Mouse (Mus musculus) olfactory bulb, adult 2 months (tissue): ENCODE measurements around the gene Gpr87.

Experiments
- CTCF ChIP-seq: fragments of 200-500 bp; IDR thresholded peaks from 2 replicates; pipeline ENCODE4 v1.5.1; 2012; ENCODE audit warnings: low read depth, mild to moderate bottlenecking, low read length, moderate library complexity; ENCODE audit not compliant: insufficient read depth
- POLR2A ChIP-seq: fragments of 200-500 bp; IDR thresholded peaks from 2 replicates; pipeline ENCODE4 v1.6.1; 2012; ENCODE audit warnings: mild to moderate bottlenecking, low read depth, low read length, moderate library complexity; ENCODE audit not compliant: insufficient read depth

- TF ChIP-seq CTCF (no peak), POLR2A (no peak)
These were observed 27.4 kb upstream of the Gpr87 start for GRCm38 (mm10) chr3:59222303-59222702.
